Mouse (Mus musculus): Measurements from ENCODE around the gene Sptbn4. TPM values are rescaled to one million over a fixed set of nuclear protein-coding genes. Genes with fewer than 3 reads are reported as not detected.

Sptbn4 gene
- total RNA-seq, 4 experiments from 2014 or later: 116 to 147 (median 135) TPM

- peak; percentile 97 to 98 for DNase-seq (ENCODE audit: low spot score in 2 of 2)
These were observed 27.0 kb upstream of the Sptbn4 start for GRCm38 (mm10) chr7:27474490-27474954.

GRCm38 (mm10) chr7:27473835-27474489 lies 26.5 kb upstream of the Sptbn4 start:
- no peak for DNase-seq (ENCODE audit: low spot score in 2 of 2)

- DNase-seq (ENCODE audit: low spot score in 2 of 2): peak; percentile 96 to 98
These were observed 25.8 kb upstream of the Sptbn4 start, which contains the start of gene Sertad3 for GRCm38 (mm10) chr7:27473156-27473834. Sertad3 (plus strand) TSS chr7:27473768.

GRCm38 (mm10) chr7:27472596-27472995 lies 25.1 kb upstream of the Sptbn4 start:
- DNase-seq (ENCODE audit: low spot score in 2 of 2): no peak

GRCm38 (mm10) chr7:27471390-27472120 lies 24.1 kb upstream of the Sptbn4 start:
- no peak for DNase-seq (ENCODE audit: low spot score in 2 of 2)

- no peak for DNase-seq (ENCODE audit: low spot score in 2 of 2)
These were observed 20.2 kb upstream of the Sptbn4 start for GRCm38 (mm10) chr7:27467648-27468047.

- no peak for DNase-seq (ENCODE audit: low spot score in 2 of 2)
These were observed 13.0 kb upstream of the Sptbn4 start for GRCm38 (mm10) chr7:27460477-27460876.

GRCm38 (mm10) chr7:27459640-27460039 lies 12.2 kb upstream of the Sptbn4 start:
- DNase-seq (ENCODE audit: low spot score in 2 of 2): no peak

- DNase-seq (ENCODE audit: low spot score in 2 of 2): no peak
These were observed 11.1 kb upstream of the Sptbn4 start for GRCm38 (mm10) chr7:27458614-27459013.

- no peak for DNase-seq (ENCODE audit: low spot score in 2 of 2)
These were observed 7.8 kb upstream of the Sptbn4 start for GRCm38 (mm10) chr7:27455273-27455672.

- DNase-seq (ENCODE audit: low spot score in 2 of 2): no peak
These were observed 7.1 kb upstream of the Sptbn4 start for GRCm38 (mm10) chr7:27454461-27455121.

GRCm38 (mm10) chr7:27452206-27452770 lies 4.8 kb upstream of the Sptbn4 start:
- DNase-seq (ENCODE audit: low spot score in 2 of 2): no peak

- DNase-seq (ENCODE audit: low spot score in 2 of 2): no peak
These were observed 3.9 kb upstream of the Sptbn4 start for GRCm38 (mm10) chr7:27451359-27451758.

GRCm38 (mm10) chr7:27449256-27449862 lies 1.9 kb upstream of the Sptbn4 start:
- DNase-seq (ENCODE audit: low spot score in 2 of 2): peak; percentile 48 to 65

- DNase-seq (ENCODE audit: low spot score in 2 of 2): peak in 1 of 2 experiments; percentile 34
These were observed 1.1 kb upstream of the Sptbn4 start for GRCm38 (mm10) chr7:27448421-27449206.

GRCm38 (mm10) chr7:27446521-27447418 lies 716 bp downstream of the Sptbn4 start:
- peak; percentile 57 to 72 for DNase-seq (ENCODE audit: low spot score in 2 of 2)

GRCm38 (mm10) chr7:27446051-27446450 lies 1.4 kb downstream of the Sptbn4 start:
- no peak for DNase-seq (ENCODE audit: low spot score in 2 of 2)

GRCm38 (mm10) chr7:27440014-27440413 lies 7.5 kb downstream of the Sptbn4 start:
- DNase-seq (ENCODE audit: low spot score in 2 of 2): no peak

GRCm38 (mm10) chr7:27437544-27437943 lies 9.9 kb downstream of the Sptbn4 start:
- DNase-seq (ENCODE audit: low spot score in 2 of 2): no peak

Data from layer of hippocampus, adult 8-10 months (tissue).